Mouse (Mus musculus): ENCODE measurements around the gene Higd1c. TPM values are rescaled to one million over a fixed set of nuclear protein-coding genes. Genes with fewer than 3 reads are reported as not detected.

Higd1c gene
- polyA plus RNA-seq, 1 experiment from 2014 or later = 0.40 TPM

DNA sequence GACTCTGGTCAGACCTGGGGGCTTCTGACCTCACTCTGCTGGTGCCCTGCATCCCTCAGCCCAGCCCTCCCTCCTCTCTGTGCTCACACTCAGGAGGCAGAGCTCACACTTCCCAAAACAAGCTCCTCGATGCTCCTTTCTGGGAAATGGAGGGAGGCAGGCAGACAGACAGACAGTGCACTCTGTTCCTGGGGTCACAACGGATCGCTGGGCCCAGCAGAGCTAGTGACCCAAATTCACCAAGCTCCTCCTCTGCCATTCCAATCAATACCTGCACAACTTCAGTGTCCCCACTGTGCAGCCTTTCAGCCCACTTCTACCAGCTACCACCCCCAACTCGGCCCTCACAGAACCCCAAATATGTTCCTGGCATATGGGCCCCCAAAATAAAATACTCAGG is 37.5 kb downstream of the Higd1c start:
- Histone ChIP-seq H3K27me3 (replicated peaks) (no peaks in the 10 kb centered on the region), H3K9ac (no peak overlapping the region), H3K36me3 (peaks cover 59% of the 10 kb centered on the region), H3K4me2 (replicated peaks) (0 out of 2 replicates have a peak overlapping the region, but pooled peaks have one; percentile 6), H3K4me3 (replicated peaks) (no peak overlapping the region), H3K27ac (no peak overlapping the region), H3K4me1 (replicated peaks) (no peaks in the 10 kb centered on the region), H3K9me3 (no peaks in the 10 kb centered on the region)
- 90% methylated on average over 4 of the region's 4 CpGs for WGBS
- ATAC-seq = no peak

DNA sequence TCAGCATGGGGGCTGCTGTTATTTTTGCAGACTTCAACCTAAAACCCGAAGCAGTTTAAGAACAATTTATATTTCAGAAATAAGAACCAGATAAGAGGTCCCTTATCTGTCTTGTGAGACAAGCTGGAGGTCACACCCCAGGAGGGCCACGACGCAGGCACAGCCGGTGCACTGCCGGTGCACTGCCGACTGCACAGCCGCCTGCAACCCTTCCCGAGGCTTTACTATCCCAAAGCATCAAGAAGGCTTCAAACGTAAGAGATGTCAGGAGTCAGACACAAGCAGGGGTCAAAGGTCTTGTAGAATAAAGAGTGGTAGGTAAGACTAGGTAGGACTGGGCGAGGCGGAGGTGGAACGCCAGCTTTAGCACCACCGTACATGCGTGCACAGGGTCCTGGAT is 38.0 kb downstream of the Higd1c start:
- Histone ChIP-seq H3K36me3 (peaks cover 55% of the 10 kb centered on the region), H3K27ac (no peak overlapping the region), H3K4me2 (replicated peaks) (no peak overlapping the region), H3K9ac (no peak overlapping the region), H3K4me1 (replicated peaks) (no peaks in the 10 kb centered on the region), H3K9me3 (no peaks in the 10 kb centered on the region), H3K4me3 (replicated peaks) (no peak overlapping the region), H3K27me3 (replicated peaks) (no peaks in the 10 kb centered on the region)
- 73% methylated on average over 14 of the region's 14 CpGs for WGBS
- no peak for ATAC-seq

DNA sequence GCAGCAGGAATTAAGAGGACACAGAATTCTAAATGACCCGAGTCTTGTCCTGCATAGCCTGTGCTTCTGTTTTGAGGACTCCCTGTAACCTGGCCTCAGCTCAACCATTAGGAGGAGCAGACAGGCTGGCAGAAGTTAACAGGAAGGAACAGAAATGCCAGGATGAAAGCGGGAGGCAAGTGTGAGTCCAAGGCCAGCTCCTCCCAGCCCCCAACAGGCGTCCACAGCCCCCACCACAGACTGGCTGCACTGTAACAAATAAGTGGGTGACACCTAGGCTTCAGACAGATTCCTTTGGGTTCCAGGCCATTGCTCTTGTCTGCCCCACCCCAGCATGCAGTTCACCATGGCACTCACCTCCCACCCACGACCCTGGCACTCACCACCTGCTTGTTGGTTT is 38.5 kb downstream of the Higd1c start:
- ATAC-seq = no peak
- Histone ChIP-seq H3K4me1 (replicated peaks) (no peaks in the 10 kb centered on the region), H3K4me3 (replicated peaks) (no peak overlapping the region), H3K27ac (peak overlapping the region; percentile 40; the same call in 1 of the 2 replicates), H3K36me3 (peaks cover 50% of the 10 kb centered on the region), H3K9ac (no peak overlapping the region), H3K27me3 (replicated peaks) (no peaks in the 10 kb centered on the region), H3K9me3 (no peaks in the 10 kb centered on the region), H3K4me2 (replicated peaks) (peak overlapping the region; percentile 9; the same call in 1 of the 2 replicates)
- 85% methylated on average over 4 of the region's 4 CpGs for WGBS

DNA sequence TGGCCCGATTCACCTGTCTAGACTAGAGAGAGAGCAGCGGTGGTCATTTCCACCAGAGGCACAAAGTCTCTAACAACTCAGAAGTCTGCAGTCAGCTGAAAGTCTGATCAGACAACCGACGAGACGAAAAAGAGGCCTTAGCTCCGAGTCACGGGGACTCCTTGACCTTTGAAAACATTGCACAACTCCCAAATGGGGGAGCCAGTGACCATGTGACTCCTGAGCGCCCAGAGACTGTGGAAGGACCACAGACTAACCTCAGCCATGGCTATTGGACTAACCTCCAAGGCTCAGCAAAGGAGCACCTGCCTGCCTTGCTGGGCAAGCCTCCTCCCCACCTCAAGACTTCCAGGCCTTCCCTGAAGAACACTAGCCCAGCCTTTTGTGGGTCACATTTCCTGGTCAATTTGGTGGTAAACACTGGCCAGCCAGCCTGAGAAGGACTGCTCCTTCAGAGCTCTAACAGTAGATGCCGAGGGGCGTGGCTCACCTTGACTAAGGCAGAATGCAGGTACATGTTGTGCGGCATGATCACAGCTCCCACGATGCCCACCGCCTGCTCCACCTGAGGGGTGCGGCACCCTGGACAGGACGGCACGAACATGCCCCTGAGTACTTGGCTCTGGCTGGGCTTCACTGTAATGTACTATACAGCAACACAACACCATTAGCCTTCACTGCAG is 39.1 kb downstream of the Higd1c start:
- Histone ChIP-seq H3K4me2 (replicated peaks) (no peak overlapping the region), H3K27me3 (replicated peaks) (no peaks in the 10 kb centered on the region), H3K9me3 (no peaks in the 10 kb centered on the region), H3K4me3 (replicated peaks) (no peak overlapping the region), H3K9ac (no peak overlapping the region), H3K4me1 (replicated peaks) (no peaks in the 10 kb centered on the region), H3K27ac (0 out of 2 replicates have a peak overlapping the region, but pooled peaks have one; percentile 40), H3K36me3 (peaks cover 46% of the 10 kb centered on the region)
- 81% methylated on average over 16 of the region's 16 CpGs for WGBS
- ATAC-seq = peak; percentile 63

DNA sequence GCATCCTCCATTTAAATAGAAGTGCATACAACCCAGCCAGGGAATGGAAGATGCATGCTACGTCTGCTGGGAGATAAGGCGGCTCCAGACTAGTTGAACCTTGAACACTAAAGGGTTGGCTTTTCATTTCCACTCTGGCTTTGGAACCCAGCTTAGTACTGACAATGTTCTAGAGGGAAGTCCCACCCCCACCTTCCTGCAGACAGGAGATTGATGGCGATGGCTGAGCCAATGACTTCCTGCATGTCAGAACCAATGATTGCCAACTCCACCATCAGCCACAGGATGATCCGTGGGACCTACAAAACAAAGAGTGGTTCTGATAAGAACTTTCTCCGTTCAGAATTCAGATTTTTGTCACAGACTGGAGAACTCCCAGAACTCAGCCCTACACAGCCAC is 41.7 kb downstream of the Higd1c start:
- ATAC-seq = no peak
- Histone ChIP-seq H3K9me3 (no peaks in the 10 kb centered on the region), H3K9ac (no peak overlapping the region), H3K4me1 (replicated peaks) (no peaks in the 10 kb centered on the region), H3K27ac (0 out of 2 replicates have a peak overlapping the region, but pooled peaks have one; percentile 36), H3K36me3 (peaks cover 30% of the 10 kb centered on the region), H3K27me3 (replicated peaks) (no peaks in the 10 kb centered on the region), H3K4me2 (replicated peaks) (no peak overlapping the region), H3K4me3 (replicated peaks) (no peak overlapping the region)
- WGBS = 72% methylated on average over 5 of the region's 5 CpGs

DNA sequence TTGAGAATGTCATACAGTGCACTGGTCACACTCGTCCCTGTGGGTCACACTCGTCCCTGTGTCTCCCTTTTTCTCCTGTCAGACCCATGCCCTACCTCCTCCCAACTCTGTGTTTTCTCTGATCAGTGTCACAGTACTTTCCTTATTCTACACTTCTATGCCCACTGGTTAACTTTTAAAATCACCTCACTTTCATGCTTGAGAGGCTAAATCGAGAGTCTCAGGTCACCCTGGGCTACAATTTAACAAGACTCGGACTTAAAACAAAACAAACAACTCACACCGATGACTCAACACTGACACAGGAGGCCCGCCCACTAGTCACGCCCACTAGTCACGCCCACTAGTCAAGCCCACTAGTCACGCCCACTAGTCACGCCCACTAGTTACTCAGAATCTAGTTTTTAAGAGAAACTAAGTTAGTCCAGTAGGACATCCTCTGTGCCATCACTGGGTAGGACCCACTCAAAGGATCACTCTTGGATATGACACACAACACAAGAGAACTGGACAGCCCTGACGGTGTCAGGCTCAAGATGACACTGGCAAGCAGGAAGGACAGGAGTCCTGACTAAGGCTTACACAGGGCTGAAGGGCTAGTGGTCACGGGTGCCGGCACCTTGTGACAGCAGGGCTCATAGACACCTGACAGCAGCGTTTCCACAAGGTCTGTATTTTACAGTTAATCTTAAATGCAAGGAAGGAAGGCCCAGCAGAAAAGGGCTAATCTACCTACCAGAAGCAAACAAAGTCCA is 46.8 kb downstream of the Higd1c start:
- H3K9ac ChIP-seq = no peak overlapping the region
- no peaks in the 10 kb centered on the region for H3K9me3 ChIP-seq
- 52% methylated on average over 14 of the region's 14 CpGs for WGBS
- ATAC-seq = peak; percentile 50; the same call in 1 of the 2 replicates
- H3K27ac ChIP-seq = no peak overlapping the region
- peaks cover 8% of the 10 kb centered on the region; the same call in 1 of the 2 replicates for H3K36me3 ChIP-seq
- H3K4me3 ChIP-seq (replicated peaks) = no peak overlapping the region
- no peaks in the 10 kb centered on the region for H3K27me3 ChIP-seq (replicated peaks)
- peaks cover 13% of the 10 kb centered on the region for H3K4me1 ChIP-seq (replicated peaks)
- H3K4me2 ChIP-seq (replicated peaks) = no peak overlapping the region

DNA sequence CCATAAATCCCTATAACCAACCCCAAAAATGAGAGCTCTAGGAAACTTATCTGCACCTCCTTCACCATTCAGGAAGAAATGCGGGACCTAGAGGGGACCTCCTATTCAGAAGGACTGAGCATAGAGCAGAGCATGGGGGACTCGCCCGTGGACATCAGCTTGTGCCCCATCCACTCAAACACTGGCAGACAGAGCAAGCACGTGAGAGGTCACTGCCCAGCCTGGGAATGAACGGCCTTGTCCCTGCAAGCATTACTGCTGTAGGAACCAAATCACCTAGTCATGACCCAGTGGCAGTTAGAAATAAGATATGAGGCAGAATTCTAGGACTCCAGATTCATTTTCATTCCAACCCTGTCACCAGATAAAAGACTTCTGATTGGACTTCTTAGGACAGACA is 47.4 kb downstream of the Higd1c start:
- Histone ChIP-seq H3K4me1 (replicated peaks) (peaks cover 13% of the 10 kb centered on the region), H3K9ac (no peak overlapping the region), H3K4me2 (replicated peaks) (no peak overlapping the region), H3K27ac (no peak overlapping the region), H3K36me3 (peaks cover 8% of the 10 kb centered on the region; the same call in 1 of the 2 replicates), H3K4me3 (replicated peaks) (no peak overlapping the region), H3K9me3 (no peaks in the 10 kb centered on the region), H3K27me3 (replicated peaks) (no peaks in the 10 kb centered on the region)
- ATAC-seq = no peak
- WGBS = 81% methylated on average over 5 of the region's 5 CpGs

DNA sequence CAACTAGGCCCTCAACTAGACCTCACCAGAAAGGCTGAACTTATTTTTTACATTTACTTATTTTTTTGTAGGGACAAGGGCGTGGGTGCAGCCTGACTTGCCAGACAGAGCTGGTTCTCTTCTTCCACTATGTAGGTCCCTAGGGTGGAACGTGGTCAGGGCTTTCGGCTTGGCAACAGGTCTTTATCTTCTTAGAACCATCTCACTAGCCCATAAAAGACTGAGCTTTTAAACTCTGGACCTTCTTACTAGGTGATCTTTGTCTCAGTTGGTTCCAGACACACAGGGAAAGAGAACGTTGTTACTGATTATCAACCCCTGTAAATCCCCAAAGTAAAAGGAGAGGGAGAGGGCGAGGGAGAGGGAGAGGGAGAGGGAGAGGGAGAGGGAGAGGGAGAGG is 49.0 kb downstream of the Higd1c start:
- Histone ChIP-seq H3K4me2 (replicated peaks) (no peak overlapping the region), H3K27me3 (replicated peaks) (no peaks in the 10 kb centered on the region), H3K4me1 (replicated peaks) (peaks cover 13% of the 10 kb centered on the region), H3K4me3 (replicated peaks) (no peak overlapping the region), H3K36me3 (peaks cover 8% of the 10 kb centered on the region; the same call in 1 of the 2 replicates), H3K9ac (no peak overlapping the region), H3K9me3 (no peaks in the 10 kb centered on the region), H3K27ac (no peak overlapping the region)
- 0 out of 2 replicates have a peak, but pooled peaks have one; percentile 13 for ATAC-seq
- WGBS = 73% methylated on average over 4 of the region's 5 CpGs

DNA sequence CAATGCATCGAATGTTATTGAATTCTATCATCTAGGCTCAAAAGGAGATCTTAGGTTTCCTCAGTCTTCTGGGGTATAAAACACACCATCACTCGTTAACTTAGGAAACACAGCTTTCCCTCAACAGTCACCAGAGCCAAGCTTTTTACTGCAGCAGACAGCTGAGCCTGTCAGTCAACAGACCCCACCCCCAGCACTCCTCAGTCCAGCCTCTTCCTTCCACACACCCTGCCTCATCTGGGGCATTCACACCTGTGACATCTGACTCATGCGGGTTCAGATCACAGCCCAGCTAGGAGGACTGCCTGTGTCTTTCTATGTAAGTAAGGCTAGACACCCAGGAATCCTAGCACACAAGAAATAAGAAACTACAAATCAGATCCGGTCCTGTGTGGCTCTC is 49.7 kb downstream of the Higd1c start:
- peak; percentile 78 for ATAC-seq
- H3K4me3 ChIP-seq (replicated peaks) = no peak overlapping the region
- H3K4me1 ChIP-seq (replicated peaks) = peaks cover 14% of the 10 kb centered on the region
- no peak overlapping the region for H3K9ac ChIP-seq
- H3K4me2 ChIP-seq (replicated peaks) = no peak overlapping the region
- 55% methylated on average over 4 of the region's 4 CpGs for WGBS
- H3K27me3 ChIP-seq (replicated peaks) = no peaks in the 10 kb centered on the region
- peaks cover 6% of the 10 kb centered on the region; the same call in 1 of the 2 replicates for H3K36me3 ChIP-seq
- no peak overlapping the region for H3K27ac ChIP-seq
- no peaks in the 10 kb centered on the region for H3K9me3 ChIP-seq

DNA sequence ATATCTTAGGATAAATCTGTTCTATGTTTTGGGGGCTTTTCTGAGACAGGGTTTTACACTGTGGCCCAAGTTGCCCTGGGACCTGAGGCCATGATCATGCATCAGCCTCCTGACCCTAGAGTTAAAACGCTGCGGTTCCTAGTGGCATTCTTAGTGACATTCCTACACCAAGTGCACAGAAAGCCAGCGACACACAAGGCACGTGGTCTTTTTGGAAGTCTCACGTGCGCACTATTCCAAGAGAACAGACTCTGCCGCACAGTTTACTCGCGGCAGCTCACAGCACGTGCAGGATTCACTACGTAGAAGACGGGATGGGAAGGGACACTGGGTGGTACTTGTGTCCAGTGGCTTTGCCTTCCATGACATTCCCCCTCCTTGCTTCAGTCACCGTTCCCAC is 50.6 kb downstream of the Higd1c start:
- Histone ChIP-seq H3K4me3 (replicated peaks) (no peak overlapping the region), H3K9me3 (no peaks in the 10 kb centered on the region), H3K36me3 (peaks cover 6% of the 10 kb centered on the region; the same call in 1 of the 2 replicates), H3K4me2 (replicated peaks) (no peak overlapping the region), H3K4me1 (replicated peaks) (peaks cover 20% of the 10 kb centered on the region), H3K27ac (no peak overlapping the region), H3K9ac (no peak overlapping the region), H3K27me3 (replicated peaks) (no peaks in the 10 kb centered on the region)
- ATAC-seq = no peak
- WGBS = 94% methylated on average over 13 of the region's 13 CpGs

DNA sequence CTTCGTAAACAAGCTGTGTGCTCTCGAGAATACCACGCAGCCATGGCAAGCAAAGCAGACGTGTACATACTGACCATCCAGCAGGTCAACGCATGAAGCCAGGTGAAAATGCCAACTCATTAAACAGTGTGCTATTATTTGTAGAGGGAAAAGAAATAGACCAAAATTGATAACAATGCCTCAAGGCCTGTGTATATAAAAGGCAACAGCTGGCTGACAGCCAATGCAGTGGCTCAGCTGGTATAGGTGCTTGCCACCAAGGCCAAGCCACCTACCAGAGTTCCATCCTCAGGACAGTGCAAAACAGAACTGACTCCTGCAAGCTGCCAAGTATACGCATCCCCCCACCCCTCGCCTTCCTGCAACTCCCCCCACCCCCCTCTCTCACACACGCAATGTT is 51.3 kb downstream of the Higd1c start:
- Histone ChIP-seq H3K27me3 (replicated peaks) (no peaks in the 10 kb centered on the region), H3K9ac (no peak overlapping the region), H3K4me3 (replicated peaks) (no peak overlapping the region), H3K4me2 (replicated peaks) (no peak overlapping the region), H3K9me3 (no peaks in the 10 kb centered on the region), H3K27ac (no peak overlapping the region), H3K4me1 (replicated peaks) (peaks cover 22% of the 10 kb centered on the region), H3K36me3 (0 out of 2 replicates have a peak, but pooled peaks cover 2% of the 10 kb centered on the region)
- ATAC-seq = no peak
- 81% methylated on average over 8 of the region's 8 CpGs for WGBS

DNA sequence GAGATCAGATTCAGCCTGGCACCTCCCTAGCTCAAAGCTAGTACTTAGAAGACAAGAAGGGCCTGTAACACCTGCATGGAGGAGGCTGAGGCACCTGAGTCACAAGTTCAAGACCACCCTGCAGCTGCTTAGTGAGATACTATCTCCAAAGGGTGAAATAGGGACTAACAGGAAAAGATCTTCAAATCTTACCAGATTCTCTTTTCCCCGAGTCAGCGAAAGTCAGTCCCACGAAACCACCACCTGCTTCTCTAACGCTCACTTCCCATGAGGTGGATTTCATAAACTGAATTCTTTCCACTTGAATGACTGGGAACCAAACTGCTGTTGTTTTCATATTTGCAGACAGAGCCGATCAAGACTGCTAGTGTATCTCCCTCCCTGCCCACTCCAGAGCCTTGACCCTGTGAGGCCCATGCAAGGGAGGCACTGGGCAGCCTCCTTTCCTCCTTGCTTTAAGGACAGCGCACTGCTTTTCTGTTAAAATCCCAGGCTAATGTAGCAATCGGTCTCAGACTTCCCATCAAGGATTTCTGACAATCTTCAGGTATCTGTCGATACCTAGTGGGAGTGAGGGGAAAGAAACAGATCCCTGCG is 53.6 kb downstream of the Higd1c start:
- no peak overlapping the region for H3K9ac ChIP-seq
- no peak for ATAC-seq

More for the DNA sequence above, 53.6 kb downstream of the Higd1c start:
- Histone ChIP-seq H3K4me2 (replicated peaks) (no peak overlapping the region), H3K27ac (no peak overlapping the region), H3K36me3 (no peaks in the 10 kb centered on the region), H3K4me3 (replicated peaks) (no peak overlapping the region), H3K27me3 (replicated peaks) (no peaks in the 10 kb centered on the region), H3K9me3 (no peaks in the 10 kb centered on the region), H3K4me1 (replicated peaks) (peaks cover 26% of the 10 kb centered on the region)
- WGBS = 81% methylated on average over 9 of the region's 9 CpGs
